Mouse (Mus musculus): ENCODE measurements around the gene Spred2. TPM values are rescaled to one million over a fixed set of nuclear protein-coding genes. Genes with fewer than 3 reads are reported as not detected.
A peak's percentile ranks its signal among the peaks of the same experiment; 100 is the strongest.

Gene Spred2
- total RNA-seq, 2 experiments from 2014 or later = 79.2 to 82.6 TPM

GRCm38 (mm10) chr11:19952963-19953362 is 28.8 kb downstream of the Spred2 start:
- no peak for DNase-seq (ENCODE audit: low spot score in 2 of 2)

- DNase-seq (ENCODE audit: low spot score in 2 of 2) = no peak
These were observed 29.7 kb downstream of the Spred2 start for GRCm38 (mm10) chr11:19953919-19954318.

- no peak for DNase-seq (ENCODE audit: low spot score in 2 of 2)
These were observed 30.9 kb downstream of the Spred2 start for GRCm38 (mm10) chr11:19955069-19955468.

GRCm38 (mm10) chr11:19955701-19956100 is 31.5 kb downstream of the Spred2 start:
- no peak for DNase-seq (ENCODE audit: low spot score in 2 of 2)

GRCm38 (mm10) chr11:19959006-19959405 is 34.8 kb downstream of the Spred2 start:
- DNase-seq (ENCODE audit: low spot score in 2 of 2) = no peak

GRCm38 (mm10) chr11:19959897-19960296 is 35.7 kb downstream of the Spred2 start:
- DNase-seq (ENCODE audit: low spot score in 2 of 2) = no peak

- DNase-seq (ENCODE audit: low spot score in 2 of 2) = no peak
These were observed 36.4 kb downstream of the Spred2 start for GRCm38 (mm10) chr11:19960541-19960940.

- DNase-seq (ENCODE audit: low spot score in 2 of 2) = no peak
These were observed 36.9 kb downstream of the Spred2 start for GRCm38 (mm10) chr11:19961088-19961487.

- DNase-seq (ENCODE audit: low spot score in 2 of 2) = no peak
These were observed 37.7 kb downstream of the Spred2 start for GRCm38 (mm10) chr11:19961766-19962365.

GRCm38 (mm10) chr11:19962796-19963195 is 38.6 kb downstream of the Spred2 start:
- no peak for DNase-seq (ENCODE audit: low spot score in 2 of 2)

GRCm38 (mm10) chr11:19963717-19964141 is 39.6 kb downstream of the Spred2 start:
- DNase-seq (ENCODE audit: low spot score in 2 of 2) = no peak

GRCm38 (mm10) chr11:19964333-19964732 is 40.2 kb downstream of the Spred2 start:
- DNase-seq (ENCODE audit: low spot score in 2 of 2) = no peak

GRCm38 (mm10) chr11:19965037-19965611 is 40.9 kb downstream of the Spred2 start:
- no peak for DNase-seq (ENCODE audit: low spot score in 2 of 2)

- no peak for DNase-seq (ENCODE audit: low spot score in 2 of 2)
These were observed 41.5 kb downstream of the Spred2 start for GRCm38 (mm10) chr11:19965664-19966063.

GRCm38 (mm10) chr11:19966294-19966693 is 42.1 kb downstream of the Spred2 start:
- DNase-seq (ENCODE audit: low spot score in 2 of 2) = no peak

GRCm38 (mm10) chr11:19969584-19969983 is 45.4 kb downstream of the Spred2 start:
- DNase-seq (ENCODE audit: low spot score in 2 of 2) = no peak

- no peak for DNase-seq (ENCODE audit: low spot score in 2 of 2)
These were observed 48.0 kb downstream of the Spred2 start for GRCm38 (mm10) chr11:19971954-19972750.

- no peak for DNase-seq (ENCODE audit: low spot score in 2 of 2)
These were observed 49.0 kb downstream of the Spred2 start for GRCm38 (mm10) chr11:19973032-19973790.

- no peak for DNase-seq (ENCODE audit: low spot score in 2 of 2)
These were observed 51.9 kb downstream of the Spred2 start for GRCm38 (mm10) chr11:19976032-19976431.

GRCm38 (mm10) chr11:19977687-19978086 is 53.5 kb downstream of the Spred2 start:
- peak in 1 of 2 experiments; percentile 64 for DNase-seq (ENCODE audit: low spot score in 2 of 2)

GRCm38 (mm10) chr11:19979338-19979737 is 55.2 kb downstream of the Spred2 start:
- DNase-seq (ENCODE audit: low spot score in 2 of 2) = no peak

- DNase-seq (ENCODE audit: low spot score in 2 of 2) = no peak
These were observed 57.9 kb downstream of the Spred2 start for GRCm38 (mm10) chr11:19982113-19982512.
